Mouse (Mus musculus) gonadal fat pad, adult 2 months (tissue): ENCODE data around the gene Olfr311. TPM values are rescaled to one million over a fixed set of nuclear protein-coding genes. Genes with fewer than 3 reads are reported as not detected.
"Not testable (repeated sequence)": the region's sequence is repeated elsewhere in the genome, so short reads cannot be mapped to it uniquely, and the experiment has no call there.

ENCODE experiments used
- DNase-seq: peaks from one replicate; pipeline ENCODE4 v3.0.0-alpha.2; 2012; ENCODE audit warnings: low read depth
- polyA plus RNA-seq: library from polyadenylated mRNA; depleted of rRNA; stranded (reverse); fragments of >200 nt; gene quantifications from 2 replicates; pipeline ENCODE4 v1.2.3, GENCODE M21; 2012; rRNA removed

Gene Olfr311
- polyA plus RNA-seq: not detected in 2 replicates

- not testable (repeated sequence) for DNase-seq
Observed at GRCm38 (mm10) chr11:58838951-58839350, at the start of gene Olfr311. Gene Olfr311 (plus strand): TSS chr11:58839251.

- no peak for DNase-seq
Observed at GRCm38 (mm10) chr11:58789532-58789931, 49.5 kb upstream of the Olfr311 start.

- no peak for DNase-seq
Observed at GRCm38 (mm10) chr11:58790053-58790452, 49.0 kb upstream of the Olfr311 start.

GRCm38 (mm10) chr11:58790646-58791045 lies 48.4 kb upstream of the Olfr311 start:
- DNase-seq: no peak

- no peak for DNase-seq
Observed at GRCm38 (mm10) chr11:58795856-58796255, 43.2 kb upstream of the Olfr311 start.

GRCm38 (mm10) chr11:58796850-58797249 lies 42.2 kb upstream of the Olfr311 start:
- DNase-seq: no peak

- DNase-seq: no peak
Observed at GRCm38 (mm10) chr11:58799747-58800146, 39.3 kb upstream of the Olfr311 start.

- DNase-seq: no peak
Observed at GRCm38 (mm10) chr11:58801558-58802228, 37.4 kb upstream of the Olfr311 start, which contains the start of gene Fam183b. Gene Fam183b (minus strand): TSS chr11:58801960.

GRCm38 (mm10) chr11:58803871-58804270 lies 35.2 kb upstream of the Olfr311 start:
- no peak for DNase-seq

GRCm38 (mm10) chr11:58804393-58804792 lies 34.7 kb upstream of the Olfr311 start:
- DNase-seq: no peak

- DNase-seq: no peak
Observed at GRCm38 (mm10) chr11:58812001-58812400, 27.1 kb upstream of the Olfr311 start.

- DNase-seq: not testable (repeated sequence)
Observed at GRCm38 (mm10) chr11:58814700-58815099, 24.4 kb upstream of the Olfr311 start, which contains the start of gene Olfr313. Gene Olfr313 (plus strand): TSS chr11:58815000.

GRCm38 (mm10) chr11:58815676-58816075 lies 23.4 kb upstream of the Olfr311 start:
- no peak for DNase-seq

GRCm38 (mm10) chr11:58828937-58829336 lies 10.1 kb upstream of the Olfr311 start, which contains the start of gene Olfr312:
Gene Olfr312 (plus strand): TSS chr11:58829237.
- DNase-seq: not testable (repeated sequence)

- no peak for DNase-seq
Observed at GRCm38 (mm10) chr11:58829764-58830163, 9.3 kb upstream of the Olfr311 start.

GRCm38 (mm10) chr11:58832541-58832940 lies 6.5 kb upstream of the Olfr311 start:
- DNase-seq: not testable (repeated sequence)

- peak; percentile 96 for DNase-seq
Observed at GRCm38 (mm10) chr11:58846919-58847461, 7.9 kb downstream of the Olfr311 start, which contains the start of gene Gm12258. Gene Gm12258 (plus strand): TSS chr11:58847158.

GRCm38 (mm10) chr11:58847636-58848035 lies 8.6 kb downstream of the Olfr311 start:
- no peak for DNase-seq

- no peak for DNase-seq
Observed at GRCm38 (mm10) chr11:58849731-58850130, 10.7 kb downstream of the Olfr311 start.

GRCm38 (mm10) chr11:58860744-58861143 lies 21.7 kb downstream of the Olfr311 start:
- DNase-seq: no peak

- DNase-seq: peak; percentile 23
Observed at GRCm38 (mm10) chr11:58867039-58867953, 28.2 kb downstream of the Olfr311 start, which contains the start of gene 2810021J22Rik. Gene 2810021J22Rik (plus strand): TSS chr11:58867216.

- peak; percentile 54 for DNase-seq
Observed at GRCm38 (mm10) chr11:58867954-58868330, 28.9 kb downstream of the Olfr311 start.
